Mouse (Mus musculus) G1E (cell line): ENCODE results near the gene Med12.

ENCODE experiments used
- CTCF ChIP-seq: IDR thresholded peaks from 2 replicates; pipeline ENCODE4 v1.5.1; 2012; ENCODE audit warnings: low read depth, low read length, inconsistent platforms, mixed read lengths
- POLR2AphosphoS5 ChIP-seq: IDR thresholded peaks from 2 replicates; pipeline ENCODE4 v1.6.1; 2012; ENCODE audit warnings: low read depth, low read length, inconsistent platforms; ENCODE audit not compliant: insufficient replicate concordance
- TAL1 ChIP-seq: conservative IDR thresholded peaks from 2 replicates; pipeline ENCODE4 v1.6.1; 2012; ENCODE audit warnings: low read depth, low read length, inconsistent platforms, mixed read lengths

DNA sequence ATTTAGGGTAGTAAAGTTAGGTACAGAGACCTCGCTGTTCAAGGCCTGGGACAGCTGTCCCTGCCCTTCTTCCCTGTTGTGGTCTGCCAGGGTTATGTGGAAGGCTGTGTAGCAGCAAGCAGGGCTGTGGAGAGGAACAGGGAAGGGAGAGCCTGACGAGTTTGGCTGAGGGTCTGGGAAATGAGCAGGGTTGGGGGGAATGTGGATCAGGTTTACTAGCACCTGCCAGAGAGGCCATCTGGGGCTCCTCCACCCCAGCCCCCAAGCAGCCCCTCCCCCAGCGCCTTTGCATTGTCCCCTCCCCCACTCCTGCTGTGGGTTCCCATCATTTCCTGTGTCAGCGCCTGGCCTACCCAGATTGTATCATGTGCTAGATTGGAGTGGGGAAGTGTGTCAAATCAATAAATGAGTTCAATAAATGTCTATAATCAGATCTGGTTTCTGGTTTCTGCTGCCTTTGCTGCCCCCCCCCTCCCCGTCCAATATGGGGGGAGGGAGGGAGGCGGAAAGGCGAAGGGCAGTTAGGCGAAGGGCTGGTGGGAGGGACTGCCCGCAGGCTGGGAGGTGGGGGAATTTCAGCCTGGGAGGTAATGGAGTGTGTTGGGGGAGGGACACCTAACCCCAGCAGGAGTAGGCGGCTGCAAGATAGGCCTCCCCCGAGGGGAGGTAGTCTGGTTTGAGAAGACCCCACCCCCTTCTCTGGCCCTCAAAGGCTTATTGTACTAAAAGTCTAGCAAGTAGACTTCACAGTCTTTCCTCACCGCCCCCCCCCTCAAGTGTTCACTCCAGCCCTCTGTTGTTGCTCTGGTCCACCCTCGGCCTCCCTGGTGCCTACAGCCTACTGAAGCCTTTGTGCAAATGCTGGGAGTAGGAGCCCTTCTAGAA is 13.1 kb upstream of the Med12 start:
- TF ChIP-seq CTCF = no peak
- TF ChIP-seq TAL1 = no peak
- TF ChIP-seq POLR2AphosphoS5 = no peak
